Mouse (Mus musculus): ENCODE measurements around the gene Hsf4. TPM values are rescaled to one million over a fixed set of nuclear protein-coding genes. Genes with fewer than 3 reads are reported as not detected.

Gene Hsf4
- polyA plus RNA-seq, 1 experiment from 2014 or later: 0.14 TPM

GRCm38 (mm10) chr8:105303396-105303795 is 33.8 kb downstream of the Hsf4 start:
- 83% methylated on average over 8 of the region's 8 CpGs for WGBS
- Histone ChIP-seq H3K9ac (replicated peaks) (no peak overlapping the region), H3K36me3 (peaks cover 76% of the 10 kb centered on the region), H3K4me3 (no peak overlapping the region), H3K27me3 (no peaks in the 10 kb centered on the region), H3K4me1 (peaks cover 19% of the 10 kb centered on the region), H3K27ac (replicated peaks) (no peak overlapping the region), H3K9me3 (no peaks in the 10 kb centered on the region), H3K4me2 (replicated peaks) (no peak overlapping the region)
- no peak for ATAC-seq (ENCODE audit: low FRiP score, low read depth)

GRCm38 (mm10) chr8:105303874-105304273 is 34.3 kb downstream of the Hsf4 start:
- H3K9me3 ChIP-seq: no peaks in the 10 kb centered on the region
- H3K27me3 ChIP-seq: no peaks in the 10 kb centered on the region
- H3K36me3 ChIP-seq: peaks cover 79% of the 10 kb centered on the region
- WGBS: 90% methylated on average over 9 of the region's 9 CpGs
- no peak for ATAC-seq (ENCODE audit: low FRiP score, low read depth)
- H3K4me2 ChIP-seq (replicated peaks): no peak overlapping the region
- H3K9ac ChIP-seq (replicated peaks): no peak overlapping the region
- no peak overlapping the region for H3K27ac ChIP-seq (replicated peaks)
- H3K4me1 ChIP-seq: peaks cover 14% of the 10 kb centered on the region
- no peak overlapping the region for H3K4me3 ChIP-seq

- H3K36me3 ChIP-seq: peaks cover 82% of the 10 kb centered on the region
- H3K4me3 ChIP-seq: no peak overlapping the region
- H3K9me3 ChIP-seq: no peaks in the 10 kb centered on the region
- H3K4me1 ChIP-seq: peaks cover 12% of the 10 kb centered on the region
- 79% methylated on average over 9 of the region's 9 CpGs for WGBS
- ATAC-seq (ENCODE audit: low FRiP score, low read depth): no peak; the same call in 1 of the 2 replicates
- H3K9ac ChIP-seq (replicated peaks): no peak overlapping the region
- no peak overlapping the region for H3K4me2 ChIP-seq (replicated peaks)
- H3K27ac ChIP-seq (replicated peaks): no peak overlapping the region
- H3K27me3 ChIP-seq: no peaks in the 10 kb centered on the region
These were observed 35.0 kb downstream of the Hsf4 start for GRCm38 (mm10) chr8:105304325-105305210.

GRCm38 (mm10) chr8:105305211-105306145 is 35.9 kb downstream of the Hsf4 start, which contains the start of gene Elmo3:
Elmo3 (plus strand) TSS chr8:105305601.
- Histone ChIP-seq H3K27ac (replicated peaks) (peak within 1 kb of the TSS; percentile 46; the same call in 1 of the 2 replicates), H3K9ac (replicated peaks) (peak within 1 kb of the TSS; percentile 37), H3K4me3 (peak within 1 kb of the TSS; percentile 12; the same call in 1 of the 2 replicates), H3K9me3 (no peaks in the 10 kb centered on the region), H3K36me3 (peaks cover 78% of the 10 kb centered on the region), H3K4me1 (peaks cover 12% of the 10 kb centered on the region), H3K27me3 (no peaks in the 10 kb centered on the region), H3K4me2 (replicated peaks) (peak within 1 kb of the TSS; percentile 42)
- WGBS: 10% methylated on average over 27 of the region's 30 CpGs
- peak; percentile 39 for ATAC-seq (ENCODE audit: low FRiP score, low read depth)

- Histone ChIP-seq H3K9me3 (no peaks in the 10 kb centered on the region), H3K27ac (replicated peaks) (peak overlapping the region; percentile 46; the same call in 1 of the 2 replicates), H3K4me3 (0 out of 2 replicates have a peak overlapping the region, but pooled peaks have one; percentile 12), H3K36me3 (peaks cover 71% of the 10 kb centered on the region), H3K4me2 (replicated peaks) (peak overlapping the region; percentile 42), H3K4me1 (peaks cover 12% of the 10 kb centered on the region), H3K9ac (replicated peaks) (no peak overlapping the region), H3K27me3 (no peaks in the 10 kb centered on the region)
- WGBS: 61% methylated on average over 5 of the region's 5 CpGs
- ATAC-seq (ENCODE audit: low FRiP score, low read depth): peak; percentile 11; the same call in 1 of the 2 replicates
These were observed 36.6 kb downstream of the Hsf4 start for GRCm38 (mm10) chr8:105306146-105306691.

GRCm38 (mm10) chr8:105307670-105308069 is 38.1 kb downstream of the Hsf4 start:
- no peak overlapping the region for H3K9ac ChIP-seq (replicated peaks)
- H3K36me3 ChIP-seq: peaks cover 63% of the 10 kb centered on the region
- H3K27ac ChIP-seq (replicated peaks): no peak overlapping the region
- no peaks in the 10 kb centered on the region for H3K9me3 ChIP-seq
- no peak overlapping the region for H3K4me3 ChIP-seq
- H3K4me1 ChIP-seq: peaks cover 12% of the 10 kb centered on the region
- WGBS: 95% methylated on average over 13 of the region's 13 CpGs
- ATAC-seq (ENCODE audit: low FRiP score, low read depth): no peak
- H3K4me2 ChIP-seq (replicated peaks): no peak overlapping the region
- no peaks in the 10 kb centered on the region for H3K27me3 ChIP-seq

GRCm38 (mm10) chr8:105308428-105308827 is 38.8 kb downstream of the Hsf4 start:
- peaks cover 64% of the 10 kb centered on the region for H3K36me3 ChIP-seq
- H3K9ac ChIP-seq (replicated peaks): no peak overlapping the region
- no peak overlapping the region for H3K27ac ChIP-seq (replicated peaks)
- H3K27me3 ChIP-seq: no peaks in the 10 kb centered on the region
- H3K9me3 ChIP-seq: no peaks in the 10 kb centered on the region
- 95% methylated on average over 10 of the region's 10 CpGs for WGBS
- H3K4me2 ChIP-seq (replicated peaks): no peak overlapping the region
- H3K4me1 ChIP-seq: peaks cover 12% of the 10 kb centered on the region
- no peak overlapping the region for H3K4me3 ChIP-seq
- no peak for ATAC-seq (ENCODE audit: low FRiP score, low read depth)

- H3K36me3 ChIP-seq: peaks cover 64% of the 10 kb centered on the region
- H3K4me1 ChIP-seq: peaks cover 12% of the 10 kb centered on the region
- H3K4me3 ChIP-seq: no peak overlapping the region
- H3K9me3 ChIP-seq: no peaks in the 10 kb centered on the region
- 82% methylated on average over 15 of the region's 15 CpGs for WGBS
- no peak overlapping the region for H3K9ac ChIP-seq (replicated peaks)
- H3K27me3 ChIP-seq: no peaks in the 10 kb centered on the region
- no peak for ATAC-seq (ENCODE audit: low FRiP score, low read depth)
- H3K4me2 ChIP-seq (replicated peaks): no peak overlapping the region
- H3K27ac ChIP-seq (replicated peaks): no peak overlapping the region
These were observed 39.7 kb downstream of the Hsf4 start for GRCm38 (mm10) chr8:105309142-105309847.

- Histone ChIP-seq H3K36me3 (peaks cover 66% of the 10 kb centered on the region), H3K4me3 (no peak overlapping the region), H3K9me3 (no peaks in the 10 kb centered on the region), H3K4me2 (replicated peaks) (no peak overlapping the region), H3K9ac (replicated peaks) (no peak overlapping the region), H3K27ac (replicated peaks) (no peak overlapping the region), H3K4me1 (peaks cover 12% of the 10 kb centered on the region), H3K27me3 (no peaks in the 10 kb centered on the region)
- no peak for ATAC-seq (ENCODE audit: low FRiP score, low read depth)
- 87% methylated on average over 8 of the region's 8 CpGs for WGBS
These were observed 40.5 kb downstream of the Hsf4 start for GRCm38 (mm10) chr8:105310118-105310517.

GRCm38 (mm10) chr8:105311718-105312117 is 42.1 kb downstream of the Hsf4 start:
- ATAC-seq (ENCODE audit: low FRiP score, low read depth): no peak
- H3K27ac ChIP-seq (replicated peaks): no peak overlapping the region
- peaks cover 76% of the 10 kb centered on the region for H3K36me3 ChIP-seq
- H3K27me3 ChIP-seq: no peaks in the 10 kb centered on the region
- H3K4me2 ChIP-seq (replicated peaks): no peak overlapping the region
- WGBS: 85% methylated on average over 1 of the region's 1 CpGs
- no peaks in the 10 kb centered on the region for H3K4me1 ChIP-seq
- no peaks in the 10 kb centered on the region for H3K9me3 ChIP-seq
- H3K4me3 ChIP-seq: no peak overlapping the region
- H3K9ac ChIP-seq (replicated peaks): no peak overlapping the region

- WGBS: 88% methylated on average over 8 of the region's 8 CpGs
- no peaks in the 10 kb centered on the region for H3K9me3 ChIP-seq
- no peak overlapping the region for H3K9ac ChIP-seq (replicated peaks)
- H3K36me3 ChIP-seq: peaks cover 73% of the 10 kb centered on the region
- no peaks in the 10 kb centered on the region for H3K27me3 ChIP-seq
- no peak overlapping the region for H3K4me2 ChIP-seq (replicated peaks)
- no peaks in the 10 kb centered on the region for H3K4me1 ChIP-seq
- H3K27ac ChIP-seq (replicated peaks): no peak overlapping the region
- no peak for ATAC-seq (ENCODE audit: low FRiP score, low read depth)
- no peak overlapping the region for H3K4me3 ChIP-seq
These were observed 43.4 kb downstream of the Hsf4 start for GRCm38 (mm10) chr8:105312891-105313481.

Data from midbrain, embryonic 12.5 days (tissue).